Mouse (Mus musculus): ENCODE data around the gene Btbd7.

GRCm38 (mm10) chr12:102799528-102799927, 78.7 kb downstream of the Btbd7 start:
- TF ChIP-seq POLR2A (IDR thresholded peaks at IDR 0.05; ENCODE audit: borderline replicate concordance, control insufficient read depth, low read depth, low read length) (no peak), CTCF (IDR thresholded peaks at IDR 0.05; ENCODE audit: control insufficient read depth, insufficient read depth, low read length) (no peak)
